Mouse (Mus musculus): ENCODE results near the gene Gm20388. TPM values are rescaled to one million over a fixed set of nuclear protein-coding genes. Genes with fewer than 3 reads are reported as not detected.

Gm20388 gene
- polyA plus RNA-seq, 1 experiment from 2014 or later = not detected

DNA sequence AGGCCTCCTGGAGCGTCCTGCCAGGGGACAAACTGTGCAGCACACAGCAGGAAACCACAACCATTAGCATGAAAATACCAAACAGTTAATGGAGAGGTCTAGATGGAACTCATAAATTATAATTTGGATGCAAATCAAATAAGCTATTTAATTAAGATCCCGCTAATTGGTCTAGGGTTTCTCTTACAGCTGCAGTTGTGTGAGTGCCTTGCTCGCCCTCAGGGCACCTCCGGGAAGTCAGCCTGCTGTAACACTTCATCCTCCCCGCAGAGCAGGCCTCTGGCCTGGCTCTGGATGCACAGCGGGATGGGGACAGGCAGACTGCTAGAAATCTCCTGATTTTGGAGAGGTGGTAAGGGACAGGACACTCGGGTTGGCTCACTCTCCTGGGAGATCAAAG, 2675.5 kb downstream of the Gm20388 start:
- H3K27ac ChIP-seq (replicated peaks) = peak overlapping the region; percentile 80
- no peaks in the 10 kb centered on the region for H3K9me3 ChIP-seq (ENCODE audit: control insufficient read depth, low read length)
- no peaks in the 10 kb centered on the region for H3K4me1 ChIP-seq (replicated peaks; ENCODE audit: control insufficient read depth, insufficient read depth)
- ATAC-seq (ENCODE audit: low FRiP score, low TSS enrichment) (no peak), DNase-seq (ENCODE audit: low spot score) (no peak)
- no peaks in the 10 kb centered on the region for H3K36me3 ChIP-seq (ENCODE audit: control insufficient read depth, insufficient read depth, low read length)
- H3K4me2 ChIP-seq (replicated peaks; ENCODE audit: low read depth) = no peak overlapping the region
- no peaks in the 10 kb centered on the region for H3K27me3 ChIP-seq (ENCODE audit: control insufficient read depth, insufficient read depth, low read length)
- WGBS = 78% methylated on average over 7 of the region's 7 CpGs
- H3K4me3 ChIP-seq (ENCODE audit: low read depth, low read length) = no peak overlapping the region
- no peak for TF ChIP-seq EP300 (optimal IDR thresholded peaks at IDR 0.05)
- TF ChIP-seq CTCF (IDR thresholded peaks at IDR 0.05; ENCODE audit: low read depth) = no peak
- H3K9ac ChIP-seq (ENCODE audit: low read length) = no peak overlapping the region

GRCm38 (mm10) chr8:122586749-122587148, 2676.1 kb downstream of the Gm20388 start:
- H3K4me1 ChIP-seq (replicated peaks; ENCODE audit: control insufficient read depth, insufficient read depth) = no peaks in the 10 kb centered on the region
- 74% methylated on average over 10 of the region's 10 CpGs for WGBS
- no peaks in the 10 kb centered on the region for H3K27me3 ChIP-seq (ENCODE audit: control insufficient read depth, insufficient read depth, low read length)
- H3K4me2 ChIP-seq (replicated peaks; ENCODE audit: low read depth) = no peak overlapping the region
- no peaks in the 10 kb centered on the region for H3K36me3 ChIP-seq (ENCODE audit: control insufficient read depth, insufficient read depth, low read length)
- H3K9me3 ChIP-seq (ENCODE audit: control insufficient read depth, low read length) = no peaks in the 10 kb centered on the region
- H3K4me3 ChIP-seq (ENCODE audit: low read depth, low read length) = no peak overlapping the region
- no peak overlapping the region for H3K27ac ChIP-seq (replicated peaks)
- ATAC-seq (ENCODE audit: low FRiP score, low TSS enrichment) = peak; percentile 47
- DNase-seq (ENCODE audit: low spot score) = peak; percentile 67
- TF ChIP-seq EP300 (optimal IDR thresholded peaks at IDR 0.05) (no peak), CTCF (IDR thresholded peaks at IDR 0.05; ENCODE audit: low read depth) (no peak)
- H3K9ac ChIP-seq (ENCODE audit: low read length) = no peak overlapping the region

DNA sequence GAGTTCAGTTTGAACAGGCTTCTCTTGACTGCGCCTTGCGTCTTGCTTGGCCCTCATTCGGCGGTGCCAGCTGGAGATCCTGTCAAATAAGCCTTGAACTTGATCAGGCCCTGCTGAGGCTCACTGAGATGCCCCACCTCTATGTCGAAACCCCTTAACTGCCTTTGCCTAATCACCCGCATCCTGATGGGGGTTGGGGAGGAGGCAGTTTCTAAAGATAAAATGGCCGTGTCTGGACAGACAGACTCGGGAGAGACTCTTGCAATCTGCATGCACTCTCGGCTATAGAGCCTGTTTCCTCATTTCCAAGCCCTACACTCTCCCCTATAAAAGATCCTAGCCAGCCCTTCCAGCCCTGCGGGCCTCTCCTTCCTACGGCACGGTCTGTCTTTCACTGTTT, 2682.6 kb downstream of the Gm20388 start:
- Histone ChIP-seq H3K27ac (replicated peaks) (no peak overlapping the region), H3K4me1 (replicated peaks; ENCODE audit: control insufficient read depth, insufficient read depth) (no peaks in the 10 kb centered on the region), H3K27me3 (ENCODE audit: control insufficient read depth, insufficient read depth, low read length) (no peaks in the 10 kb centered on the region), H3K9me3 (ENCODE audit: control insufficient read depth, low read length) (no peaks in the 10 kb centered on the region), H3K4me2 (replicated peaks; ENCODE audit: low read depth) (no peak overlapping the region), H3K9ac (ENCODE audit: low read length) (no peak overlapping the region), H3K36me3 (ENCODE audit: control insufficient read depth, insufficient read depth, low read length) (no peaks in the 10 kb centered on the region), H3K4me3 (ENCODE audit: low read depth, low read length) (no peak overlapping the region)
- WGBS = 76% methylated on average over 12 of the region's 12 CpGs
- ATAC-seq (ENCODE audit: low FRiP score, low TSS enrichment) = no peak
- DNase-seq (ENCODE audit: low spot score) = no peak
- TF ChIP-seq EP300 (optimal IDR thresholded peaks at IDR 0.05) (no peak), CTCF (IDR thresholded peaks at IDR 0.05; ENCODE audit: low read depth) (no peak)

- no peaks in the 10 kb centered on the region for H3K27me3 ChIP-seq (ENCODE audit: control insufficient read depth, insufficient read depth, low read length)
- no peaks in the 10 kb centered on the region for H3K9me3 ChIP-seq (ENCODE audit: control insufficient read depth, low read length)
- H3K9ac ChIP-seq (ENCODE audit: low read length) = no peak overlapping the region
- H3K4me2 ChIP-seq (replicated peaks; ENCODE audit: low read depth) = no peak overlapping the region
- no peaks in the 10 kb centered on the region for H3K4me1 ChIP-seq (replicated peaks; ENCODE audit: control insufficient read depth, insufficient read depth)
- H3K27ac ChIP-seq (replicated peaks) = no peak overlapping the region
- H3K36me3 ChIP-seq (ENCODE audit: control insufficient read depth, insufficient read depth, low read length) = no peaks in the 10 kb centered on the region
- DNase-seq (ENCODE audit: low spot score) (no peak), ATAC-seq (ENCODE audit: low FRiP score, low TSS enrichment) (no peak)
- 83% methylated on average over 19 of the region's 19 CpGs for WGBS
- no peak for TF ChIP-seq EP300 (optimal IDR thresholded peaks at IDR 0.05)
- no peak for TF ChIP-seq CTCF (IDR thresholded peaks at IDR 0.05; ENCODE audit: low read depth)
- no peak overlapping the region for H3K4me3 ChIP-seq (ENCODE audit: low read depth, low read length)
Observed at GRCm38 (mm10) chr8:122593783-122594507, 2683.3 kb downstream of the Gm20388 start.

GRCm38 (mm10) chr8:122596031-122596430, 2685.4 kb downstream of the Gm20388 start:
- Histone ChIP-seq H3K27me3 (ENCODE audit: control insufficient read depth, insufficient read depth, low read length) (no peaks in the 10 kb centered on the region), H3K4me3 (ENCODE audit: low read depth, low read length) (no peak overlapping the region), H3K36me3 (ENCODE audit: control insufficient read depth, insufficient read depth, low read length) (no peaks in the 10 kb centered on the region), H3K4me2 (replicated peaks; ENCODE audit: low read depth) (no peak overlapping the region), H3K4me1 (replicated peaks; ENCODE audit: control insufficient read depth, insufficient read depth) (no peaks in the 10 kb centered on the region), H3K9ac (ENCODE audit: low read length) (no peak overlapping the region), H3K27ac (replicated peaks) (no peak overlapping the region), H3K9me3 (ENCODE audit: control insufficient read depth, low read length) (no peaks in the 10 kb centered on the region)
- WGBS = 66% methylated on average over 4 of the region's 4 CpGs
- TF ChIP-seq EP300 (optimal IDR thresholded peaks at IDR 0.05) (no peak), CTCF (IDR thresholded peaks at IDR 0.05; ENCODE audit: low read depth) (no peak)
- DNase-seq (ENCODE audit: low spot score) (no peak), ATAC-seq (ENCODE audit: low FRiP score, low TSS enrichment) (no peak)

DNA sequence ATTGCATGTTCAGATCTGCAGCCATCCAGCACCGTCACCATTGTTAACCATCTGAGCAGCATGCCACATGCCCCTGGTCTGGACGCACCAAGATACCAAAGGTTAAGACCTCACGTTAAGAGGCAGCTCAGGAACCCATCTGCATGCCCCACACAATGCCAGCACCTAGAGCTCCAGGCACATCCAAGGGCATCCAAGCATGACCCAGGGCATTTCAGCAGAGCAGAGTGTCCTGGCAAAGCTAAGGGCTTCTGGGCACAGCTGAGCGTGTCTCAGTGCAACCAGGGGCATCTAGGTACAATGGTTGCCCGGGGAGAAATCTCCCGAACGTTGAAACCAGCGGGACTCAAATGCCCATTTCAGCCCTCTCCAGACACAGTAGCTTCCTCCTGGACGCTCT, 2690.0 kb downstream of the Gm20388 start:
- Histone ChIP-seq H3K27ac (replicated peaks) (no peak overlapping the region), H3K4me3 (ENCODE audit: low read depth, low read length) (no peak overlapping the region), H3K9me3 (ENCODE audit: control insufficient read depth, low read length) (no peaks in the 10 kb centered on the region), H3K4me1 (replicated peaks; ENCODE audit: control insufficient read depth, insufficient read depth) (no peaks in the 10 kb centered on the region), H3K4me2 (replicated peaks; ENCODE audit: low read depth) (no peak overlapping the region), H3K27me3 (ENCODE audit: control insufficient read depth, insufficient read depth, low read length) (no peaks in the 10 kb centered on the region), H3K36me3 (ENCODE audit: control insufficient read depth, insufficient read depth, low read length) (no peaks in the 10 kb centered on the region), H3K9ac (ENCODE audit: low read length) (no peak overlapping the region)
- TF ChIP-seq EP300 (optimal IDR thresholded peaks at IDR 0.05) (no peak), CTCF (IDR thresholded peaks at IDR 0.05; ENCODE audit: low read depth) (no peak)
- 90% methylated on average over 9 of the region's 9 CpGs for WGBS
- no peak for DNase-seq (ENCODE audit: low spot score)
- no peak for ATAC-seq (ENCODE audit: low FRiP score, low TSS enrichment)
